Mouse (Mus musculus): ENCODE data around the gene Rasgrp1.

DNA sequence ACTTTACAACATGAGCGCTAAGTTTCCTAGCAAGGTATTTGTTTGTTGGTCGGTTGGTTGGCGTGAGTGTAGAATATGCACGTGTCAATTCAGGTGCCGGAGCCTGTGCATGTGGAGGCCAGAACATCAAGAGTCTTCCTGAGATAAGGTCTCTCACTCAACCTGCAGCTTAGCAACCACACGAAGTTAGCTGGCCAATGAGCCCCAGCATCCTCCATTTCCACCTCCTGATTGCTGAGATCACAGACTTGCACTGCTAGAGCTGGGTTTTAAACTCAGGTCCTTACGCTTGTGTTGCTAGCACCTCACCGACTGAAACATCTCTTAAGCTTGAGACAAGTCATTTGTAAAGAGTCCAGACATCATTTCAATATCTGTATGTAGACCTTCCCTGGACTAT lies 20.4 kb downstream of the Rasgrp1 start:
- TF ChIP-seq CTCF (IDR thresholded peaks at IDR 0.05; ENCODE audit: control insufficient read depth, insufficient read depth, low read length) (no peak), POLR2A (IDR thresholded peaks at IDR 0.05; ENCODE audit: borderline replicate concordance, control insufficient read depth, low read depth, low read length) (no peak)

Data from bone marrow, adult 2 months (tissue).